Mouse (Mus musculus) spleen, adult 2 months (tissue): Measurements from ENCODE around the gene Nyap2.

Source experiments
- CTCF ChIP-seq: fragments of 200-500 bp; IDR thresholded peaks from 2 replicates; pipeline ENCODE4 v1.5.1; 2011; ENCODE audit warnings: mild to moderate bottlenecking, inconsistent platforms; ENCODE audit not compliant: insufficient read depth, insufficient read length, insufficient replicate concordance; ENCODE audit errors: extremely low read depth
- POLR2A ChIP-seq: fragments of 200-500 bp; IDR thresholded peaks from 2 replicates; pipeline ENCODE4 v1.6.1; 2011; ENCODE audit warnings: low read depth, low read length, inconsistent platforms

DNA sequence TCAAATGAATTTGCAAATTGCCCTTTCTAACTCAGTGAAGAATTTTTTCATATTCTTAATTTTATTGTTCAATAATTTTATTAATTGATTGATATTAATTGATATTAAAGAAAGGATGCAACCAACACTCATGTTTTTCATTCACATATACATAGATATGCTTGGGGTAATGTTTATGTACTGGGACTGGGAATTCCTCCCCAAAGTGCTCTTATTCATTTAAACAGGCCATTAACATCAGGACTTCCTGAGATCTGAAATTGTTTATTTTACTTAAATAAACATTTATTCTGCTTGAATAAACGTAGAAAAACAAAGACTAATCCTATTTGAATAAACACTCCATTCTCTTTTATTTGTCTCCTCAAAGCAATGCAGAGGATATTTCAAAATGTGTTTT, 311.0 kb downstream of the Nyap2 start:
- TF ChIP-seq CTCF (no peak), POLR2A (no peak)
